Mouse (Mus musculus) intestine, embryonic 15.5 days (tissue): ENCODE data around the gene Tmsb15l. TPM values are rescaled to one million over a fixed set of nuclear protein-coding genes. Genes with fewer than 3 reads are reported as not detected.
"Not testable (repeated sequence)": the region's sequence is repeated elsewhere in the genome, so short reads cannot be mapped to it uniquely, and the experiment has no call there.

ENCODE experiments used
- ATAC-seq: fragments of 200-750 bp; cut with Nextera tagmentation; 2 replicates; pipeline ENCODE4 v1.8.0; 2017; ENCODE audit warnings: moderate TSS enrichment, moderate library complexity
- H3K27ac ChIP-seq: fragments of 300-500 bp; sonication (generic); 2 replicates; pipeline ENCODE4 v1.5.1; 2015; ENCODE audit warnings: mild to moderate bottlenecking, inconsistent platforms
- H3K27me3 ChIP-seq: fragments of 300-500 bp; sonication (generic); replicated peaks from 2 replicates; pipeline ENCODE4 v1.6.1; 2015; ENCODE audit warnings: inconsistent platforms
- H3K36me3 ChIP-seq: fragments of 300-500 bp; sonication (generic); 2 replicates; pipeline ENCODE4 v1.6.1; 2015; ENCODE audit warnings: inconsistent platforms
- H3K4me1 ChIP-seq: fragments of 300-500 bp; sonication (generic); replicated peaks from 2 replicates; pipeline ENCODE4 v1.6.1; 2015; ENCODE audit warnings: inconsistent platforms
- H3K4me2 ChIP-seq: fragments of 300-500 bp; sonication (generic); replicated peaks from 2 replicates; pipeline ENCODE4 v1.6.1; 2015; ENCODE audit warnings: mild to moderate bottlenecking, inconsistent platforms
- H3K4me3 ChIP-seq: fragments of 300-500 bp; sonication (generic); replicated peaks from 2 replicates; pipeline ENCODE4 v1.5.1; 2015; ENCODE audit warnings: inconsistent platforms
- H3K9ac ChIP-seq: fragments of 300-500 bp; sonication (generic); 2 replicates; pipeline ENCODE4 v1.6.1; 2015; ENCODE audit warnings: inconsistent platforms
- H3K9me3 ChIP-seq: fragments of 300-500 bp; sonication (generic); 2 replicates; pipeline ENCODE4 v1.6.1; 2016; ENCODE audit warnings: inconsistent platforms
- WGBS: fragments of 180-500 bp; shearing (Covaris S2); methylation state at CpG from one replicate; pipeline ENCODE4 v1.1.7; 2015; 5-methylcytosine and 5-hydroxymethylcytosine counted together
- polyA plus RNA-seq: library from polyadenylated mRNA; unstranded; fragments of >200 nt; fragmentation: Nextera tagmentation; extraction: Ambion mirVana; gene quantifications from 2 replicates; pipeline ENCODE4 v1.2.1, GENCODE M21; 2015

Gene Tmsb15l
- 3.2 and 6.3 TPM in 2 replicates for polyA plus RNA-seq

DNA sequence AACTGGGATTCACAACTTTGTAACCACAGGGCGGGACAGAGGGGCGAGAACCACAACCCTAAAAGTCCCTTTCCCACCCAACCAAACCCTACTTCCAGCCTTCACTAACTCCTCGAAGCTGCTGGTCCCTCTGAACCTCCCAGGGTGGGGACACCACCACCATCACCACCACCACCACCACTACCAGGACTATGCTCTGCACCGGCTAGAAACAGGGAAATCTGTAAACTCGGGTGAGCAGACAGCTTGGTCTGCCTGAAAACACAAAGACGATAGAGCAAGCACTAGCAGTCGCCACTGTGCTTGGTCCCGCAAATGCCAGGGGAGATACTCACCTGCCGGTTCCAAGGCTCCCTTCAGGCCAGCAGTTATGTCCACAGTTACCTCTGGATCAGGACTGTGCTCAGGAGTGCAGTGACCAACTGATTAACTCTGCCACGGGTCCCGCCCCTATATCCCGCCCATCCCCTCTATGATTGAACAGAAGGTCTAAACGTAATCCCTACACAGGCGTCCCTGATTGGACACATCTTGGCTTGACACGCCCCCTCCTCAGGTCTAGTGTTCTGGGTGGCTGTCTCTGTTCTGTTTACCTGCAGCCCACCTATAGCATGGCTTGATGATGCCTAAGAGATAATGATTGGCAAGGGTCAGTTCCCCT is at the start of gene Tmsb15l, which contains the start of gene Tmsb15b1:
Tmsb15l (minus strand) TSS at position 446 of the 661 bp plus-strand sequence.
Tmsb15b1 (minus strand) TSS at position 451 of the 661 bp plus-strand sequence.
- peak within 1 kb of the TSS; percentile 40 for H3K4me3 ChIP-seq
- no peaks in the 10 kb centered on the region for H3K27me3 ChIP-seq
- H3K4me2 ChIP-seq = peak within 1 kb of the TSS; percentile 56
- 30% methylated on average over 15 of the region's 15 CpGs for WGBS
- no peaks in the 10 kb centered on the region for H3K36me3 ChIP-seq
- H3K4me1 ChIP-seq = no peaks in the 10 kb centered on the region
- peak within 1 kb of the TSS; percentile 46 for H3K9ac ChIP-seq
- H3K9me3 ChIP-seq = no peaks in the 10 kb centered on the region
- H3K27ac ChIP-seq = no peak within 1 kb of the TSS
- ATAC-seq = peak; percentile 100

DNA sequence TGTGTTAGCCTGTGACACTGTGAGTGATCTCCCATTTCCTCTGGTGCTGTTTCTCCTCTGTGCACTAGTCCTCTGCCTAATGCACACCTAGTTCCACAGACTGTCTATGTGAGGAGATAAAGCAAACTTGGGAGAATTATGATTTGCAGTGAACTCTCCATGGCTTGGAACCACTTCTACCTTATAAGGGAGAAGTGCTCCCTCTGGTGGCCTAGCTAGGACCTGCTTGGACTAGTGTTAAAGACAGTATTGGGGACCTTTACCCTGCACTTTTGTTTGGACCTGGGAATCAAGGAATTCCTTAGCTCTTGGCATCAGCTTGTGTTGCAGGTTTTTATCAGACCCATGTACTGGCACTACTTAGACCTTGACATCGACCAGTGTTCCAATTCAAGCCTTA is 42.6 kb upstream of the Tmsb15l start:
- no peak overlapping the region for H3K27ac ChIP-seq
- H3K36me3 ChIP-seq = no peaks in the 10 kb centered on the region
- H3K9ac ChIP-seq = no peak overlapping the region
- no peaks in the 10 kb centered on the region for H3K9me3 ChIP-seq
- 18% methylated on average over 1 of the region's 1 CpGs for WGBS
- no peaks in the 10 kb centered on the region for H3K27me3 ChIP-seq
- peak; percentile 63 for ATAC-seq
- no peak overlapping the region for H3K4me2 ChIP-seq
- no peak overlapping the region for H3K4me3 ChIP-seq
- no peaks in the 10 kb centered on the region for H3K4me1 ChIP-seq

- ATAC-seq = no peak
- H3K4me1 ChIP-seq = no peaks in the 10 kb centered on the region
- no peaks in the 10 kb centered on the region for H3K9me3 ChIP-seq
- no peak overlapping the region for H3K9ac ChIP-seq
- 81% methylated on average over 1 of the region's 1 CpGs for WGBS
- H3K36me3 ChIP-seq = no peaks in the 10 kb centered on the region
- no peaks in the 10 kb centered on the region for H3K27me3 ChIP-seq
- H3K27ac ChIP-seq = no peak overlapping the region
- H3K4me3 ChIP-seq = no peak overlapping the region
- no peak overlapping the region for H3K4me2 ChIP-seq
Measured at GRCm38 (mm10) chrX:137017668-137018067, 41.0 kb upstream of the Tmsb15l start.

GRCm38 (mm10) chrX:137015099-137015709 is 38.5 kb upstream of the Tmsb15l start:
- 52% methylated on average over 6 of the region's 6 CpGs for whole genome bisulfite sequencing
- Histone ChIP-seq H3K4me3 (no peak overlapping the region), H3K4me2 (no peak overlapping the region), H3K36me3 (no peaks in the 10 kb centered on the region), H3K27ac (no peak overlapping the region), H3K9me3 (no peaks in the 10 kb centered on the region), H3K4me1 (no peaks in the 10 kb centered on the region), H3K27me3 (no peaks in the 10 kb centered on the region), H3K9ac (no peak overlapping the region)
- ATAC-seq = no peak; the same call in 1 of the 2 replicates

GRCm38 (mm10) chrX:136996256-136996655 is 19.6 kb upstream of the Tmsb15l start:
- Histone ChIP-seq H3K36me3 (no peaks in the 10 kb centered on the region), H3K4me1 (no peaks in the 10 kb centered on the region), H3K4me2 (no peak overlapping the region), H3K27ac (no peak overlapping the region), H3K27me3 (peaks cover 9% of the 10 kb centered on the region), H3K9me3 (no peaks in the 10 kb centered on the region), H3K4me3 (no peak overlapping the region), H3K9ac (no peak overlapping the region)
- WGBS = 71% methylated on average over 2 of the region's 2 CpGs
- ATAC-seq = no peak

GRCm38 (mm10) chrX:136993641-136994040 is 17.0 kb upstream of the Tmsb15l start:
- ATAC-seq = no peak
- peak overlapping the region; percentile 33; the same call in 1 of the 2 replicates for H3K4me3 ChIP-seq
- 30% methylated on average over 14 of the region's 14 CpGs for WGBS

DNA sequence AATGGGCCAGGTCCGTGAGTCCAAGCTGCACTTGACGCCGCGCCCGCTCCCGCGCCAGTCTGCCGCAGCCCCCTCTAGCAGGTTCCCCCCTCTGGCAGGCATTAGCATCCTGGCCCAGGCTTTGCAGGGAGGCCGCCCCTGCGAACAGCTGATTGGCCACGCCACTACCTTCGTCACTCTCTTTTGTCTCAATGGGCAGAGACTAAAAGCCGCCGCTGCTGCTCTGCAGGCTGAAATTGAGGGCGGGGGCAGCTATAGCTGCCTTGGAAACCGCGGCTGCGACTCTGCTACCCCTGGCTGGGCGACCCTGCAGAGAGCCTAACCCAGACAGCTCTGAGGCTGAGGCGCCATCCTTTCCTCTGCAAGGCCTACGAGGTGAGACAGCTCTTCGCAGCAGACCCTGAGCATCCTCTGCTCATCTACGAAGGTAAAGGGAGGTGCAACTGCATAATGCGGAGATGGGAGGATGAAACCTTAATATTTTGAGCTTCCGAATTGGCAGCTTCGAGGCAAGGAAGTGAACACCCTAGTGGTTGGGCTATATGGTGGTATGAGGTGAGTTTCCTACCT is 16.4 kb upstream of the Tmsb15l start, which contains the start of gene Zcchc18:
Zcchc18 (plus strand) TSS at position 178 of the 570 bp plus-strand sequence.
- H3K4me3 ChIP-seq = peak within 1 kb of the TSS; percentile 33
- H3K27me3 ChIP-seq = peaks cover 9% of the 10 kb centered on the region
- H3K9me3 ChIP-seq = no peaks in the 10 kb centered on the region
- 21% methylated on average over 26 of the region's 26 CpGs for WGBS
- H3K27ac ChIP-seq = no peak within 1 kb of the TSS
- H3K4me1 ChIP-seq = no peaks in the 10 kb centered on the region
- no peaks in the 10 kb centered on the region for H3K36me3 ChIP-seq
- ATAC-seq = peak; percentile 93
- H3K4me2 ChIP-seq = peak within 1 kb of the TSS; percentile 71
- 0 out of 2 replicates have a peak within 1 kb of the TSS, but pooled peaks have one; percentile 26 for H3K9ac ChIP-seq

More at GRCm38 (mm10) chrX:136993641-136994040, 17.0 kb upstream of the Tmsb15l start:
- Histone ChIP-seq H3K27me3 (peaks cover 9% of the 10 kb centered on the region), H3K36me3 (no peaks in the 10 kb centered on the region), H3K9me3 (no peaks in the 10 kb centered on the region), H3K9ac (no peak overlapping the region), H3K4me2 (peak overlapping the region; percentile 71), H3K4me1 (no peaks in the 10 kb centered on the region), H3K27ac (no peak overlapping the region)

- Histone ChIP-seq H3K36me3 (no peaks in the 10 kb centered on the region), H3K9me3 (no peaks in the 10 kb centered on the region), H3K4me1 (no peaks in the 10 kb centered on the region), H3K4me3 (peak overlapping the region; percentile 33), H3K27me3 (peaks cover 9% of the 10 kb centered on the region), H3K4me2 (peak overlapping the region; percentile 71), H3K9ac (0 out of 2 replicates have a peak overlapping the region, but pooled peaks have one; percentile 26), H3K27ac (no peak overlapping the region)
- peak; percentile 41 for ATAC-seq
- WGBS = 22% methylated on average over 19 of the region's 19 CpGs
Measured at GRCm38 (mm10) chrX:136992191-136992965, 15.7 kb upstream of the Tmsb15l start.

DNA sequence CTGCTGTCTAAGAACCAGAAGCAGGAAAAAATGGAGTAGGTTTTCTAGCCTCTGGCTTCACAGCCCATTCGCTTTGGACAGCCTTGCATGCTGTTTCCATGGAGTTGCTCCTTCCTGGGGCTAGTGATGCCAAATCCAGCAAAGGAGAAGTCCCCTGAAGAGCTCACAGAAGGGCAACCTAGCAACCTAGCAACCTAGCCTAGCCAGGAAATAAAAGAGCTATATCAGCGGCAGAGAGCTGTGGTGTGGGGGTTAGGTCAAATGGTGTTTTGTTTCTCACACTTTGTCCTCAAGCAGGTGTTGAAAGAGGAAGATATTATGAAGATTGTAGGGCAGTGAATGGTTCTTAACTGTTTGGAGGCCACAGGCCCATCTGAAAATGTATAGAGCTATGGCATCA is 14.6 kb upstream of the Tmsb15l start:
- H3K27ac ChIP-seq = no peak overlapping the region
- no peaks in the 10 kb centered on the region for H3K36me3 ChIP-seq
- no peak overlapping the region for H3K4me3 ChIP-seq
- peaks cover 9% of the 10 kb centered on the region for H3K27me3 ChIP-seq
- no peak overlapping the region for H3K4me2 ChIP-seq
- 74% methylated on average over 2 of the region's 2 CpGs for WGBS
- no peaks in the 10 kb centered on the region for H3K9me3 ChIP-seq
- H3K9ac ChIP-seq = no peak overlapping the region
- ATAC-seq = no peak
- no peaks in the 10 kb centered on the region for H3K4me1 ChIP-seq

GRCm38 (mm10) chrX:136986039-136986438 is 9.4 kb upstream of the Tmsb15l start:
- H3K27me3 ChIP-seq = no peaks in the 10 kb centered on the region
- H3K9me3 ChIP-seq = no peaks in the 10 kb centered on the region
- H3K4me3 ChIP-seq = no peak overlapping the region
- no peak for ATAC-seq
- no peaks in the 10 kb centered on the region for H3K4me1 ChIP-seq
- H3K9ac ChIP-seq = no peak overlapping the region
- H3K27ac ChIP-seq = no peak overlapping the region
- H3K4me2 ChIP-seq = no peak overlapping the region
- H3K36me3 ChIP-seq = no peaks in the 10 kb centered on the region

- H3K4me1 ChIP-seq = no peaks in the 10 kb centered on the region
Measured at GRCm38 (mm10) chrX:136978616-136979015, 1.9 kb upstream of the Tmsb15l start.

DNA sequence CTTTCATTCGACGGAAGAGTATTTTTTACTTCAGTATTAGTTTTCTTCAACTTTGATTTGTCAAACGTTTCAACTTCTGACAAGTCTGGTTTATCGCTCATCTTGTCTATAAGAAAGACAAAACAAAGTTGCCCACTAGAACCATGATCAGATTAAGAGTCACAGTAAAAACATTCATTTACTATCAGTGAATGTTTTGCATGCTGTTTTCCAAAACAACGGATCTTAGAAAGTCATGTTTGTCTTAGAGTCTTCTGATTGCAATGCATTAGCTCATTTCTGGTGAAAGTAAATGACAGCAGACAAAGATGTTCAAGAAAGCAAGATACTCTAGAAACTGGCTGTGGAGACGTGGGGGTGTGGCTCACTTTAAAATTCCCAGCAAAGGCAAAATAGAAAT is 1.3 kb downstream of the Tmsb15l start, which contains the start of gene Tmsb15b2:
Tmsb15b2 (minus strand) TSS at position 101 of the 400 bp plus-strand sequence.
- not testable (repeated sequence) for H3K27ac ChIP-seq, H3K27me3 ChIP-seq, H3K4me1 ChIP-seq, ATAC-seq, H3K36me3 ChIP-seq, H3K9me3 ChIP-seq
- WGBS = 86% methylated on average over 6 of the region's 6 CpGs
- Histone ChIP-seq H3K4me2 (peak within 1 kb of the TSS; percentile 56), H3K4me3 (peak within 1 kb of the TSS; percentile 40), H3K9ac (peak within 1 kb of the TSS; percentile 46; the same call in 1 of the 2 replicates)

More at GRCm38 (mm10) chrX:136978616-136979015, 1.9 kb upstream of the Tmsb15l start:
- no peaks in the 10 kb centered on the region for H3K27me3 ChIP-seq
- H3K9ac ChIP-seq = no peak overlapping the region
- H3K27ac ChIP-seq = no peak overlapping the region
- H3K9me3 ChIP-seq = no peaks in the 10 kb centered on the region
- ATAC-seq = no peak
- H3K4me2 ChIP-seq = no peak overlapping the region
- H3K36me3 ChIP-seq = no peaks in the 10 kb centered on the region
- H3K4me3 ChIP-seq = no peak overlapping the region
